Comparison of ENCODE assay signal across 8 mouse cellular contexts in the genomic region with DNA sequence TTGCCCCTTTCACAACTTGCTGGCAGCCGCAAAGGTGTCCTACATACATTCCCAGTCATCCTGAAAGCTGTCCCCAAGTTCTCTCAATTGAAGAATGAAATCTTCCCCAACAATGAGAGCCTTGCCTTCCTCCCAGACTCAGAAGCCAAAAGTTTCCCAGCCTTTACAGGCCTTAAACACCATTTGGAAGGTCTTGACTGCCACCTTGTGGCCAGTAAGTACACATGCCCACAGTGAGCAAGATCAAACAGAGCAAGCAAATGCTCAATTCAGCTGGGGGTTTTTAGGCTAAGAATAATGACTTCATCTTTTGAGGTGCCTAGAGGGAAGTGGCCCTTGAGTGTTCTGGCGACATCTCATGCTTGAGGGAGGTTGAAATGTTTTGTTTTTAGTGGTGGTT. TPM values are rescaled to one million over a fixed set of nuclear protein-coding genes. Genes with fewer than 3 reads are reported as not detected.
DNase-seq lines count a peak whose midpoint lies in the region; ATAC-seq and TF ChIP-seq lines count a peak whose summit lies in the region.

No protein-coding gene starts in this region.

- 18% methylated on average over 2 of the region's 2 CpGs for WGBS in liver, embryonic 12.5 days (ENCODE audit: insufficient replicate concordance)
- WGBS in bone marrow, adult 2 months: 18% methylated on average over 2 of the region's 2 CpGs
- WGBS in embryonic facial prominence, embryonic 15.5 days: 17% methylated on average over 2 of the region's 2 CpGs
- 5% methylated on average over 2 of the region's 2 CpGs for WGBS in hindbrain, postnatal 0 days
- 14% methylated on average over 2 of the region's 2 CpGs for WGBS in midbrain, postnatal 0 days

- peak; percentile 45; the same call in 1 of the 2 replicates for TF ChIP-seq CTCF in bone marrow, adult 2 months (IDR thresholded peaks at IDR 0.05; ENCODE audit: control insufficient read depth, insufficient read depth, low read length)
- peak; percentile 94 for TF ChIP-seq CTCF in hindbrain, postnatal 0 days (IDR thresholded peaks at IDR 0.05; ENCODE audit: low read depth)
- TF ChIP-seq CTCF in midbrain, postnatal 0 days (IDR thresholded peaks at IDR 0.05): peak; percentile 98

- no peaks in the 10 kb centered on the region for H3K4me1 ChIP-seq in liver, embryonic 12.5 days
- no peaks in the 10 kb centered on the region for H3K4me1 ChIP-seq in bone marrow, adult 2 months (ENCODE audit: control insufficient read depth, insufficient read depth, low read length)
- H3K4me1 ChIP-seq in embryonic facial prominence, embryonic 15.5 days: 0 out of 2 replicates have a peak, but pooled peaks cover 3% of the 10 kb centered on the region
- no peaks in the 10 kb centered on the region; the same call in 1 of the 2 replicates for H3K4me1 ChIP-seq in hindbrain, postnatal 0 days (ENCODE audit: insufficient read depth, low read length)
- H3K4me1 ChIP-seq in midbrain, postnatal 0 days (ENCODE audit: insufficient read depth, low read length): peaks cover 2% of the 10 kb centered on the region; the same call in 1 of the 2 replicates

- H3K27ac ChIP-seq in liver, embryonic 12.5 days: no peak overlapping the region
- H3K27ac ChIP-seq in bone marrow, adult 2 months (ENCODE audit: control insufficient read depth, insufficient read depth, low read depth, low read length, poor library complexity): no peak overlapping the region
- no peak overlapping the region for H3K27ac ChIP-seq in embryonic facial prominence, embryonic 15.5 days (replicated peaks)
- H3K27ac ChIP-seq in hindbrain, postnatal 0 days: no peak overlapping the region
- no peak overlapping the region for H3K27ac ChIP-seq in midbrain, postnatal 0 days (ENCODE audit: low read depth, low read length)

- intact Hi-C loops in left cerebral cortex, postnatal 4 days (cut with DNase I): loop anchor here (5.0 to 10.0 kb wide), 2 partner anchors 99 to 1622 kb away; no protein-coding TSS in a partner anchor

- peaks cover 22% of the 10 kb centered on the region for H3K27me3 ChIP-seq in liver, embryonic 12.5 days (replicated peaks)
- H3K27me3 ChIP-seq in embryonic facial prominence, embryonic 15.5 days: no peaks in the 10 kb centered on the region
- H3K27me3 ChIP-seq in hindbrain, postnatal 0 days (ENCODE audit: insufficient read depth, low read length): no peaks in the 10 kb centered on the region
- H3K27me3 ChIP-seq in midbrain, postnatal 0 days (ENCODE audit: insufficient read depth, low read length): no peaks in the 10 kb centered on the region

- no peaks in the 10 kb centered on the region for H3K9me3 ChIP-seq in liver, embryonic 12.5 days (replicated peaks)
- no peaks in the 10 kb centered on the region for H3K9me3 ChIP-seq in embryonic facial prominence, embryonic 15.5 days (replicated peaks)
- H3K9me3 ChIP-seq in hindbrain, postnatal 0 days (ENCODE audit: low read length): no peaks in the 10 kb centered on the region
- no peaks in the 10 kb centered on the region for H3K9me3 ChIP-seq in midbrain, postnatal 0 days (ENCODE audit: low read length)

- no peak for TF ChIP-seq POLR2A in bone marrow, adult 2 months (IDR thresholded peaks at IDR 0.05; ENCODE audit: borderline replicate concordance, control insufficient read depth, low read depth, low read length)

- H3K4me3 ChIP-seq in liver, embryonic 12.5 days: no peak overlapping the region
- no peak overlapping the region for H3K4me3 ChIP-seq in bone marrow, adult 2 months (replicated peaks; ENCODE audit: control insufficient read depth, low read depth, low read length)
- H3K4me3 ChIP-seq in embryonic facial prominence, embryonic 15.5 days (replicated peaks): no peak overlapping the region
- H3K4me3 ChIP-seq in hindbrain, postnatal 0 days (ENCODE audit: low read length): no peak overlapping the region
- H3K4me3 ChIP-seq in midbrain, postnatal 0 days (ENCODE audit: low read depth, low read length): no peak overlapping the region

- ATAC-seq in liver, embryonic 12.5 days: no peak
- ATAC-seq in embryonic facial prominence, embryonic 15.5 days (ENCODE audit: insufficient number of reproducible peaks, low FRiP score, low TSS enrichment, low read depth): peak; percentile 54; the same call in 1 of the 2 replicates
- ATAC-seq in hindbrain, postnatal 0 days: peak; percentile 86
- ATAC-seq in midbrain, postnatal 0 days (ENCODE audit: low FRiP score): peak; percentile 68; the same call in 1 of the 2 replicates

- no peaks in the 10 kb centered on the region for H3K36me3 ChIP-seq in liver, embryonic 12.5 days
- H3K36me3 ChIP-seq in embryonic facial prominence, embryonic 15.5 days: no peaks in the 10 kb centered on the region
- no peaks in the 10 kb centered on the region for H3K36me3 ChIP-seq in hindbrain, postnatal 0 days (ENCODE audit: insufficient read depth, low read length)
- H3K36me3 ChIP-seq in midbrain, postnatal 0 days (ENCODE audit: insufficient read depth, low read length): no peaks in the 10 kb centered on the region

- H3K4me2 ChIP-seq in liver, embryonic 12.5 days: no peak overlapping the region
- H3K4me2 ChIP-seq in embryonic facial prominence, embryonic 15.5 days (replicated peaks): no peak overlapping the region
- H3K4me2 ChIP-seq in hindbrain, postnatal 0 days (ENCODE audit: low read depth, low read length): no peak overlapping the region
- H3K4me2 ChIP-seq in midbrain, postnatal 0 days (ENCODE audit: low read depth, low read length, poor library complexity, severe bottlenecking): no peak overlapping the region

- H3K9ac ChIP-seq in liver, embryonic 12.5 days: no peak overlapping the region
- H3K9ac ChIP-seq in embryonic facial prominence, embryonic 15.5 days: no peak overlapping the region
- no peak overlapping the region for H3K9ac ChIP-seq in hindbrain, postnatal 0 days (replicated peaks; ENCODE audit: low read length)
- H3K9ac ChIP-seq in midbrain, postnatal 0 days (replicated peaks; ENCODE audit: low read length, poor library complexity, severe bottlenecking): no peak overlapping the region

- DNase-seq in liver: peak; percentile 13
- peak; percentile 94 for DNase-seq in hindbrain, postnatal 0 days (ENCODE audit: low spot score)
- DNase-seq in left cerebral cortex, postnatal 4 days: peak; percentile 52
- peak; percentile 92 for DNase-seq in midbrain, postnatal 0 days (ENCODE audit: low spot score)
- peak; percentile 19 for DNase-seq in thymus, postnatal 14 days

RNA-seq across cellular contexts. Expression of gene Eogt, which starts 42.2 kb away (rescaled TPM):
- polyA plus RNA-seq in liver, embryonic 12.5 days (2016; fragmentation: Nextera tagmentation; extraction: Ambion mirVana): 2.9 and 3.7 TPM in 2 replicates
- 2.8 and 4.5 TPM in 2 replicates for polyA plus RNA-seq in bone marrow, adult 2 months (2011; ENCODE audit: insufficient read depth, insufficient read length, low replicate concordance, missing spikeins)
- 14.6 and 15.4 TPM in 2 replicates for polyA plus RNA-seq in embryonic facial prominence, embryonic 15.5 days (2015; fragmentation: Nextera tagmentation; extraction: Ambion mirVana)
- total RNA-seq in hindbrain, postnatal 0 days (2014; rRNA removed): 32.7 and 33.7 TPM in 2 replicates
- 10.3 and 11.4 TPM in 2 replicates for polyA plus RNA-seq in hindbrain, postnatal 0 days (2015; fragmentation: Nextera tagmentation; extraction: Ambion mirVana)
- total RNA-seq in left cerebral cortex, postnatal 4 days (2021): 10 to 100 TPM; 32.4 to 38.5 TPM
- total RNA-seq in midbrain, postnatal 0 days (2014; rRNA removed): 25.2 and 25.8 TPM in 2 replicates
- 9.9 and 11.7 TPM in 2 replicates for polyA plus RNA-seq in midbrain, postnatal 0 days (2015; fragmentation: Nextera tagmentation; extraction: Ambion mirVana)

RNA-seq across cellular contexts. Expression of gene Fam19a4, which starts 46.6 kb away (rescaled TPM):
- not detected in 2 replicates for polyA plus RNA-seq in liver, embryonic 12.5 days (2016; fragmentation: Nextera tagmentation; extraction: Ambion mirVana)
- not detected in 2 replicates for polyA plus RNA-seq in bone marrow, adult 2 months (2011; ENCODE audit: insufficient read depth, insufficient read length, low replicate concordance, missing spikeins)
- 0.55 and 1.3 TPM in 2 replicates for polyA plus RNA-seq in embryonic facial prominence, embryonic 15.5 days (2015; fragmentation: Nextera tagmentation; extraction: Ambion mirVana)
- 1.8 and 3.1 TPM in 2 replicates for total RNA-seq in hindbrain, postnatal 0 days (2014; rRNA removed)
- 3.0 and 3.1 TPM in 2 replicates for polyA plus RNA-seq in hindbrain, postnatal 0 days (2015; fragmentation: Nextera tagmentation; extraction: Ambion mirVana)
- total RNA-seq in left cerebral cortex, postnatal 4 days (2021): under 1 TPM; 0.50 to 0.70 TPM
- total RNA-seq in midbrain, postnatal 0 days (2014; rRNA removed): 4.0 and 5.7 TPM in 2 replicates
- polyA plus RNA-seq in midbrain, postnatal 0 days (2015; fragmentation: Nextera tagmentation; extraction: Ambion mirVana): 4.6 and 4.8 TPM in 2 replicates

Comparison
In these comparisons a context has a peak if more than half of its experiments do, and no peak if none do; other contexts are left out.
1. DNase-seq: peak in every context shown above with its lines; median percentile 94 in hindbrain, postnatal 0 days; 92 in midbrain, postnatal 0 days; 52 in left cerebral cortex, postnatal 4 days; 19 in thymus, postnatal 14 days; 13 in liver.
2. CTCF ChIP-seq: peak in every context shown above with its lines; median percentile 98 in midbrain, postnatal 0 days; 94 in hindbrain, postnatal 0 days; 45 in bone marrow, adult 2 months.